Mouse (Mus musculus) thymus, postnatal 0 days (tissue): Measurements from ENCODE around the gene Fbxl17. TPM values are rescaled to one million over a fixed set of nuclear protein-coding genes. Genes with fewer than 3 reads are reported as not detected.

Source experiments
- DNase-seq: peaks from one replicate; pipeline ENCODE4 v3.0.0-alpha.2; 2015; ENCODE audit warnings: low spot score
- polyA plus RNA-seq: library from polyadenylated mRNA; unstranded; fragments of >200 nt; fragmentation: Nextera tagmentation; extraction: Ambion mirVana; gene quantifications from 2 replicates; pipeline ENCODE4 v1.2.1, GENCODE M21; 2015

Gene Fbxl17
- polyA plus RNA-seq, 1 experiment from 2014 or later, result 5.8 TPM

- DNase-seq, result no peak
These were observed 217.8 kb downstream of the Fbxl17 start for GRCm38 (mm10) chr17:63282004-63282403.

- DNase-seq, result no peak
These were observed 218.8 kb downstream of the Fbxl17 start for GRCm38 (mm10) chr17:63280990-63281389.

- no peak for DNase-seq
These were observed 220.7 kb downstream of the Fbxl17 start for GRCm38 (mm10) chr17:63279144-63279543.

- DNase-seq, result no peak
These were observed 226.5 kb downstream of the Fbxl17 start for GRCm38 (mm10) chr17:63273353-63273752.

GRCm38 (mm10) chr17:63272914-63273313 is 226.9 kb downstream of the Fbxl17 start:
- no peak for DNase-seq

GRCm38 (mm10) chr17:63271000-63271399 is 228.8 kb downstream of the Fbxl17 start:
- no peak for DNase-seq

GRCm38 (mm10) chr17:63270513-63270912 is 229.3 kb downstream of the Fbxl17 start:
- DNase-seq, result no peak

- DNase-seq, result no peak
These were observed 237.1 kb downstream of the Fbxl17 start for GRCm38 (mm10) chr17:63262674-63263073.

GRCm38 (mm10) chr17:63261508-63262141 is 238.2 kb downstream of the Fbxl17 start:
- DNase-seq, result no peak

- DNase-seq, result no peak
These were observed 240.7 kb downstream of the Fbxl17 start for GRCm38 (mm10) chr17:63259091-63259490.

- DNase-seq, result no peak
These were observed 253.6 kb downstream of the Fbxl17 start for GRCm38 (mm10) chr17:63246144-63246619.

GRCm38 (mm10) chr17:63245472-63245871 is 254.3 kb downstream of the Fbxl17 start:
- DNase-seq, result no peak

GRCm38 (mm10) chr17:63242761-63243160 is 257.1 kb downstream of the Fbxl17 start:
- no peak for DNase-seq

- no peak for DNase-seq
These were observed 259.1 kb downstream of the Fbxl17 start for GRCm38 (mm10) chr17:63240731-63241106.

GRCm38 (mm10) chr17:63240021-63240730 is 259.6 kb downstream of the Fbxl17 start:
- no peak for DNase-seq

GRCm38 (mm10) chr17:63236846-63237245 is 263.0 kb downstream of the Fbxl17 start:
- no peak for DNase-seq

- DNase-seq, result no peak
These were observed 263.6 kb downstream of the Fbxl17 start for GRCm38 (mm10) chr17:63236221-63236620.

GRCm38 (mm10) chr17:63235821-63236220 is 264.0 kb downstream of the Fbxl17 start:
- no peak for DNase-seq

- DNase-seq, result no peak
These were observed 270.7 kb downstream of the Fbxl17 start for GRCm38 (mm10) chr17:63229111-63229510.

- DNase-seq, result no peak
These were observed 273.4 kb downstream of the Fbxl17 start for GRCm38 (mm10) chr17:63226380-63226779.

GRCm38 (mm10) chr17:63225959-63226358 is 273.9 kb downstream of the Fbxl17 start:
- no peak for DNase-seq

- no peak for DNase-seq
These were observed 276.1 kb downstream of the Fbxl17 start for GRCm38 (mm10) chr17:63223675-63224074.

GRCm38 (mm10) chr17:63221632-63222031 is 278.2 kb downstream of the Fbxl17 start:
- no peak for DNase-seq
